Mouse (Mus musculus): Measurements from ENCODE around the gene Nhlrc2.
"Not testable (repeated sequence)": the region's sequence is repeated elsewhere in the genome, so short reads cannot be mapped to it uniquely, and the experiment has no call there.

Nhlrc2 gene

DNA sequence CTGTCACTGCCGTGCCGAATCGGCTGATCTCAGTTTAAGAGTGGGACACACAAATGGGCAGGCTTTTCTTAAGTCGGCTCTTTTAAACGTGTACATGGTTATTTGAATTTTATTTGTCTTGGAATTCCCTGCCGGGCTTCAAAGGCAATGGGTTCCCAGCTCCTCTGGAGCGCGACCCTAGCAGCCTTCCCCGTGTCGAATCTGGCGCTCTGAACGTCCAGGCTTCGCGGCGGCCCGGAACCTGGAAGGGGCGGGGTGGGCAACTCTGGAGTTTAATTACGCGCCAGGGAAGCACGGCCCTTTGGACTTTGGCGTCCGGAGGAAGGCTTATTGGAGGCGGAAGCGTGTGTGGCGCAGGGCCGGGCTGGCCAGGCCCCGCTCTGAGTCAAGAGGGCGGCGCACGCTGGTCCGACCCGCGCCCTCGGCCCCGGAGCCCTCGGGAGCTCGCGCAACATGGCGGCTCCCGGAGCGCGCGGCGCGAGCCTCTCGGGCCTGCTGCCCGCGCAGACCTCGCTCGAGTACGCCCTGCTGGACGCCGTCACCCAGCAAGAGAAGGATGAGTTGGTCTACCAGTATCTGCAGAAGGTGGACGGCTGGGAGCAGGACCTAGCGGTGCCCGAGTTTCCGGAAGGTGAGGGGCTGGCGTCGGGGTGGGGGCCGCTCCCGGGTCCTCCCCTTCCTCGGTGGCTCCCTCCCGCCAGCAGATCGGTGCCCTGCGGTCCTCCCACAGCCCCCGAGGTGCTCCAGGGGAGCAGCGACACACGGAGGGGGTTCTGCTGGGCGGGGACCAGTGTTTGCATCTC lies at the start of gene Nhlrc2:
Gene Nhlrc2 (plus strand): TSS at position 32 of the 803 bp plus-strand sequence.
- DNase-seq (ENCODE audit: low spot score): peak; percentile 92

DNA sequence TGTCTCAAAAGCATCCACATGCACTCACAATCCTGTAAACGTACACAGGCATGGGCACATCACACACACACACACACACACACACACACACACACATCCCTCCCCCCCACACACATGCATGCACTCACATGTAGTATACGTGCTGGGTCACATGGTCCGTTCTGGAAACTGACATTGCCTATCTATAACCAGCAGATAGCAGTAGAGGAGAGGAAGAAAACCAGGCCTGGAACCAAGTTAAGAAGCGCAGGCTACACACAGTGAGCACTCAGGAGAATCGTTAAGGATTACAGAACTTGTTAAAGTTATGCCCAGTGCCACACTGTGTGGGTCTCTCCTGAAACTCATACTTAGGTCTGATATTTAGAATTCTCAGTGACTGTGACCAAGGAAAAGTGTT lies 45.0 kb upstream of the Nhlrc2 start:
- not testable (repeated sequence) for DNase-seq (ENCODE audit: low spot score)

DNA sequence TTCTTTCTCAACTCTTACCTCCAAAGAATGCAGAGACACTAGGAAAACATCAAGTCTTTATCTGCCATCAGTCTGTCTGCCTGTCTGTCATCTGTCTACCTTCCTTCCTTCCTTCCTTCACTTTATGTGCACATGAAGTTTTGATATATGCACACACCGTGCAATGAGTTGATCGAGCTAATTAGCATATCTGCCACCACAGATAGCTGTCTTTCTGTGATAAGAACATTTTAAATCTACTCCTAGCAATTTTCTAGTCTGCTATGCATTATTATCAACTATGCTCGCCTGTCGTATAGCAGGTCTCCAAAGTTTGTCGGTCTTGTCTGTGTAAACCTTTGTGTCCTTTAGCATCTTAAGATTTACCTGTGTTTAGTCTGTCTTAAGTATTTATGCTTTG lies 44.5 kb upstream of the Nhlrc2 start:
- DNase-seq (ENCODE audit: low spot score): not testable (repeated sequence)

DNA sequence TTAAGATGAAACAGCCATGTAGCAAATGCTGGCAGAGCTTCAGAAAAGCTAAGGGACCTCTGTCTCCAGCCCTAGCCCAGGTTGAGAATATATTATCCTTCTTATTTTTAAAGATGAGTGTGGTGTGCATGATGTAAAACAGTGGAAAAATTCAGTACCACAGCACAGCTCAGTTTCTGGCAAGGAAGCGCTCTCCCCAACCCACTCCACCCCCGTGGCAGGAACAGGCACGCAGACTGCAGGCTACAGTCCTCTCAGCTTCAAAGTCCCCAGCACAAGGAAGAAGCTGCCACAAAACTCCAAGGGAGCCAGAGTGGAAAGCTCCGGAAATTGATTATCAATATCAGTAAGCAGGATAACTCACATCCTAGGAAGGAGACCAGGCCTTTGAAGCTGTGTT lies 36.9 kb upstream of the Nhlrc2 start:
- not testable (repeated sequence) for DNase-seq (ENCODE audit: low spot score)

DNA sequence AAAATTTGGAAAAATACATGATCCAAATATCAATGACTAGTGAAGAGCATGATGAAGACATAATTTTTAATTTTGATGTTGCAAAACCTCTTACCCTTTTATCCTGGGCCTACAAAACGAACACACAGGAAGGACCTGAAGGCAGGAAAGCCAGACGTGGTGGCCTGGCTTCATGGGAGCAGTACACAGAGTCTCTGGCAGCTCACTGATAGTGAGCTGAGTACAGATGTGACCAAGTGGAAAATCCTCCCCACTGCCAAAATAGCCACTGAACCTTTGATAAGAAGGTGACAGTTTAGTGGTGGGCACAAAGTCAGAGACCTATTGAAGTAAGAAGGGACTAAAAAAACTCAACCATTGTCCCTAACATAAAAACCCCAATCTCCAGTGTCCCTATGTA lies 34.5 kb upstream of the Nhlrc2 start:
- not testable (repeated sequence) for DNase-seq (ENCODE audit: low spot score)

DNA sequence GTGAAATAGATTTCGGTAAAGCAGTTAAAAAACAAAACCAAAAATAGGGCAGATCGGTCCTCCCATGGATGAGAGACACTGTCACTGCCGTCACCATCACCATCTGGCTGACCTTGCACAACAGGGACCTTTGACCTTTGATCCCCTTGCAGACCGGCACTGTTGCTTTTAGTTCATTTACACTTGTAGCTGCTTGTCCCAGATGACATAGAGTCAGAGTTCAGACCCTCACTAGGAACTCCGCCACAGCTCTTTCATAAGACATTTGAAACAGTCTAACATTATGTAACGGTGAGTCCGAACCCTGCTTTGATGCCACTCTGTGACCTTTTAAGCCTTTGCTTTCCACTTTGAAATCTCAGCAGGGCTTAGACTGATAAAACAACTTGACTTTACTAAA lies 28.7 kb upstream of the Nhlrc2 start:
- not testable (repeated sequence) for DNase-seq (ENCODE audit: low spot score)

DNA sequence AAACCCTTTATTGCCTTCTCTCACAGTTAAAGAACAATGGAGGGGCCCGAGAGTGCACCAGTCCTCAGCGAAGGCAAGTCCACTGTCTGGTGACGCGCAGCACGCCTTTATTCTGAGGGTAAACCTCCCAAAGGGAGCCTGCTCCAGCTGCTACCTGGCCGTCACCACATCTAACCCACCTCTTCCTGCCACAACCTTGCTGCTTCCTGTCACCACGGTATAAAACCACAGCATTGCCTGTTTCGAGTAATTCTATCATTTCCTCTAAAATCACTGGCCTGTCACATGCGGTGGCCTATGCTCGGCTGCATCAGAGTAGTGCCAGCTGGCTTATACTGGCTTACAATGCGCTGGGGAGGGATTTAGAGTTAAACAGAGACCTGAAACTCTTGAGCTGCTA lies 17.5 kb upstream of the Nhlrc2 start:
- DNase-seq (ENCODE audit: low spot score): not testable (repeated sequence)

DNA sequence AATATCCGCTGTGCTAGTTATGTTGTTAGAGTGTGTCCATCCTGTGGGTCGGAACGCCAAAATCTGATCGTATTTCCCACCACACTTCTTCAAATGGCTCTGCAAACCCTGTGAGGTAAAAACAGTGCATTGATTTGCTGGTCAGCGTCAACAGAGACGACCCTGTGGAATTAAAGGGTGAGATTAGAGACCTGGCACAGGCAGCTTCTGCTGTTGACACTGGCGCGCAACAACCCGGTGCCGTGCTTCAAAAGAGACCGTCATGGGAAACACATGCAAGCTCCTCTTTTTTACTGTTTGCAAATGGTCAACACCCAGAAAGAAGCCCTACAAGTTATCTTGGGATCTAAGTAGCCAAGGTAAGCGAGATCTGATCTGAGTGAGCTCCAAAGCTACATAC lies 16.8 kb upstream of the Nhlrc2 start:
- no peak for DNase-seq (ENCODE audit: low spot score)

DNA sequence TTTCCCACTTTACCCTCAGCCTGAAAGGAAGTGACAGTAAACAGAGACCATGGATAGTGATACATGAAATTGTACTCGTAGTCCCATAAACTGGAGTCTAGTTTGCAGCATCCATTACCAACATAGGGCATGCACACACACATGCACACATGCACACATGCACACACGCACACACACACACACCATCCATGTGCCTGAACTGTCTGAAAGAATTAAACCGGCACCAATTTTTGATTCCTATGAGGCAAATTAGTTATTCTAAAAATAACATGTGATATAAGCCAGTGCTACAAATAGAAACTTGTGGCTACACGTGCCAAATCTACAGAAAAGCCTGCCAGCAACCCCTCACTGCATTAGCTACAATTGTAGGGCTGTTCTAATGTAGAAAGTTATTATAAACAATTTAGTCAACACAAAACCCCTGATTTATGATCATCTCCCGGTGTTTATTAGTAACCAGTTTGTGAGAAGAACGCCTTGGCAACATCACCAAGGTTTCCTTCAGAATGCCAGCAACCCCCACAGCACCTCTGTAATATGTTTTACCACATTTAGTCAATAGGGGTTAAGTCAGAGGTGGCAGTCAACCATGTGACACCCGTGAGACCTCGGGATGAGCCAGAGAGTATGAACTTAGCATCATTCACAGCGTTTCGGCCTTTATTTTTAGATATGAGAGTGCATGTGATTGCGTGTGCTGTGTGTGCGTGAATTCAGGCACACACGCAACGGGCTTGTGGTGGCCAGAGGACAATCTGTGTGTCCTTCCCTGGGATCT lies 14.6 kb upstream of the Nhlrc2 start:
- DNase-seq (ENCODE audit: low spot score): no peak

DNA sequence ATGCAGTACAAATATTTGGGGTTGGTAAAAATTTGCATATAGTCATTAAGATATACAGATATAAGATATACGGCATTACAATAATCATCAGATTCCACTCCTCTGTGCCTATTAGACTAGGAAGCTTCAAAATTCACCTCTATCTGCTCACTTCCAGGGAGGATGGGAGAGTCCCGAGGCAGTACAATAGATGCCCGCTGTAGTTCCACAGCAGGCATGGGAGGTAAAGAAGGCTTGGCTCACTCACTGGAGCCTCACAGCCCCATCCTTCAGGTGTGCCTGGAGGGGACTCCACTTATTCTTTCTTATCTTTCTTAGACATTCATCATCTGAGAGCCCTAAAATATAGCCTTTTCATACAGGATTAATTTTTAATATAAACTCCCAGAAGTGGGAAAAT lies 13.7 kb upstream of the Nhlrc2 start:
- no peak for DNase-seq (ENCODE audit: low spot score)

DNA sequence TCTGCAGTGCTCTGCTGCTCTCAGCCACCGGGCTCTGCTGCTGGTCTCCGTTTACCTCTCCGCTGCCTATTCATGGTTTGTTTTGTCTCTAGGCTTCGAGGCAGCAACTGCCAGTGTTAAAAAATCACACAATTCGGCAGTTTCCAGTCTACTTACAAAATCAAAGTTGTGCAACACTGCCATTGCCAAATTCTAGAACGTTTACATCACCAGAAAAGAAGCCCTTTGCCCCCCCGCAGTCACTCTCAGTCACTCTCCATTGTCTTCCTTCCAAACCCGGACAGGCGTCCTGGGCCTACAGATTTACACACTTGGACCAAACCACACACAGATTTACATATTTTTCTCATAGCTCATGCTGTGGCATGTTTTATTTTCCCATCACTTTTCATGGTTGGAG lies 13.0 kb upstream of the Nhlrc2 start:
- DNase-seq (ENCODE audit: low spot score): no peak

DNA sequence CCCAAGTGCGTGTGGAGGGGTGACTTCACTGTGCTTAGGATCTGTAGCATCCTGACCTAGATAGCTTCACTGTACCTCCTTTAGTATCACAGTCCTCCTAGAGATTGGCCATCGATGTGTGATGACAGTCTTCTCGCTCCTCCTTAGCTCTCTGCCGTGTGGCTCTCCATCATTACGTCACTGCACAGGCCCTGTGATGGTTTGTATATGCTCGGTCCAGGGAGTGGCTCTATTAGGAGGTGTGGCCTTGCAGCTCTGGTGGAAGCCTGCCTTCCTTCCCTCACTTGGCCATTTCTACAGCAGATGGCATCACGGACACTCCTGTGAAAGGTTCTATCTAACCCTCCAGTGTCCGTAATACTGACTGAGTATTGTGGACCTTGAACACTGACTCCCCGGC lies 12.3 kb upstream of the Nhlrc2 start:
- no peak for DNase-seq (ENCODE audit: low spot score)

DNA sequence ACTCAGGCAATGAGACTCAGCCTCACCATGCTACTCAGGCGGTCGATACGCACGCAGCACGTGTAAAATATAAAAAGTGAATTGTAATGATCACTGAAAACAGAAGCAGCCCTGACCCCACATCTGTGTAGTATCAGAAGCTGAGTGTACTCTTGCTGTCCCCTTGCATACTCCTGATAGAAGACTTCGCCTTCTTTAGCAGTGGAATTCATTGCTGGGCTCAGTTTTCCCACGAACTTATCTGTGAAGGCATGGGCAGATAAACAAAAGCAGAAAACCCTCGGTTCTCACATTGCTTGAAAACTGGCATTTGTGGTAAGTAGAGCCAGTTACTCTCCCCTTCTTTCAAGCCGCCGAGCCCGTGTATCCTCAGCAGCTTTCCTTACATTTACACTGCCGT lies 4.7 kb upstream of the Nhlrc2 start:
- DNase-seq (ENCODE audit: low spot score): no peak

DNA sequence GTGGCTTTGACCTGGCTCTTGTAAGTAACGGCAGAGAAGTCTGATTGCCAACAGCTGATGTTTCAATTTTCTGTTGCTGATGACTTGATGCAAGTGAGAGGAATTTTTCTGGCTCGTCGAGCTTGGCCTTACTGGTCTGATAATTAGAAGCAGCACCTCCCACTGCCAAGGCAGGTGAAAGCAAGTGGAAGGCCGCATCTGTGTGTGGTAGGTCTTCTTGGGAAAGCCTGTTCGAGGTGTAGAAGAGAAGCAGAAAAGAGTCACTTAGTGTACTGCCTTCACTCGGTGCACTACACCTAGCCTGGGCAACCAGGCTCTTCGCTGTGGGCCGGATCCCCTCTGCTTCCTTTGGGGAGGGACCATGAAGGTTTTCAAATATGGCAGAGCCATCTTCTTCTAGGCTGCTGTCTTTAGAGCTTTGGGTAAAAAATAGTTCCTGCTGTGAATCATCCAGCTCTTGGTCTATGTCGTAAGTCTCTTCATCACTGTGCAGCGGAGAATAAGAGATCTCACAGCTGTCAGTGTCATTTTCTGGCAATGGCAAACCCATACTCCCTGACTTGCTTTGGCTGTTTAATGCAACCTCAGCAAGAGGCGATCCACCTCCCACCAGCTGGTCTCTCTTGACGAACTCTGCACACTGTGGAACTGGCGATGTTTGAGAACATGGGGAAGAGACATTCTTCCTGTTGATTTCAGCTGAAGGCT lies 3.2 kb upstream of the Nhlrc2 start:
- no peak for DNase-seq (ENCODE audit: low spot score)

DNA sequence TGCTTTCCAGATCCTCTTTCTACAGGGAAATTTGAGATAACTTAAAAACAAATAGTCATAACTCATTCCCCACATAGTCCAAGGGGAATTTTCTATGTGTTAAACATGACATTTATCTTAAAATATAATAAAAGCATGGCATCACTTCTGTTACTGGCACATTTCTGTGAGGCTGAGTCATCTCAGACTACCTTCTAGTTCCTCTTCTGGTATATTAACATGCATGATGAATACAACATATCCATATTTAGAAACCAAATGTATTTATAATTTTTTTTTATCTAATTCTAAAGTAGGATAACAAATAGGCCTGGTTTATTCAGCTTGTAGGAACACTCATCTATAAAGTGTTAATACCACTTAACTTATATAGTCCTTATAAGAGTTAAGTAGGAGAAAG lies 2.0 kb upstream of the Nhlrc2 start:
- DNase-seq (ENCODE audit: low spot score): no peak

DNA sequence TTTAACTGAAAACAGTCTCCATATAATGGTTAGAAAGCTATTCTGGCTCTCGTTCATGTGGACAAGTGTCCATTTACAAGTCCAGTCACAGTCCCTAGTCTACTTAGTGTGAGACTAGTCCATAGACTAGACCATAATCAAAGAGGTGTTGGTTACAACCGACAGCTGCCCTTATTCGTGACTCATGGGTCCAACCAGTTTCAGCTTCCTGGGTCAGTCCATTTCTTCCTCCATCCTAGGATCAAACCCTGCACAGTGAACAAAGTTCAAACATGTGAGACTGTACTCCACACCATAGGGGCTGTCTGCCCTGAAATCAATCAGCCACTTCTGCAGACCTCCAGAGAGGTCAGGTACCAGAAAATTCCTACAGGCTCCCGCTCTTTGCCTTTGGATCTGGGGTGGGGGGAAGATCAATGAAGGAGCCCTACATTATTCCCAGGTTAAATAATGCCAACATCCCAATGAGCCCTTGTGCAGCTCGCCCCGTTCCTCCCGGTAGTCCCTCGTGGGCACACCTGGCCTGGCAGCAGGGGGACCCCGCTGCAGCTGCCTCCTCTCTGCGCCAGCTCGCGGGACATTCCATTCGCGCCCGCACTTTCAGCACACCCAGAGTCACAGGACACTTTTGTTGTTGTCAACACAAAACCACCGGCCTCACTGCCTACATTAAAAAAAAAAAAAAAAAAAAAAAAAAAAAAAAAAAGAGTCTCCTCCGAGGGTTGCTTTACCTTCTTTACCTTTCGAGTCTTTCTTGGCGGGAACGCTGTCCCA lies 418 bp upstream of the Nhlrc2 start, which contains the start of gene Dclre1a:
Gene Dclre1a (minus strand): TSS at position 767 of the 774 bp plus-strand sequence.
- peak; percentile 78 for DNase-seq (ENCODE audit: low spot score)

DNA sequence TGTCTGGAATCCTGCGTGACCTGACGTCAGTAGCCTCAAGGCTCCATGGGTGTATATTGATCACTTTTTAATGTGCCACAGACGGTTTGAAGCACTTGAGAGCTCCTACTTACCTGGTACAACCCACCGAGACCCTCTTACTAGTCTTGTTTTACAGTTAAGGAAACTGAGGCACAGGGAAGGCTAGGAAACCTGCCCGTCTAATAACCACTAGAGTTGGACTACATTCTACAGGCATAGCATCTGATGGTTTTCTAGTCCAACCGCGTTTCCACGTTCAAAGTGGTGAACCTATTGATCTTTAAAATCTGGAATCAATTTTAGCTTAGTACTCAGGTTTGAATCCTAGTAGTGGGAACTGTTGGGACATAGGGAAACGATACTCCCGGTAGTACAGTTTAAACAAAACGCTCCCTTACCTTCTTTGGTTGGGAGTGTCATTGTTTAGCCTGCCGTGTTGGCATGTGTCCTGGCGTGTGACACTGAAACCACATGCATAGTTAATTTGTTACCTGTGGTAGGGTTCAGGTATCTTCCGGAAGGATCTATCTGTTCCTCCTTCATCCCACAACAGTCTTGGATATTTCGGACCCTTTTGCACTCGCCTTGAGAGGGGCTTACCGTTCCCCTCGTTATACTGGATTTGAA lies 1.1 kb downstream of the Nhlrc2 start:
- DNase-seq (ENCODE audit: low spot score): peak; percentile 52

DNA sequence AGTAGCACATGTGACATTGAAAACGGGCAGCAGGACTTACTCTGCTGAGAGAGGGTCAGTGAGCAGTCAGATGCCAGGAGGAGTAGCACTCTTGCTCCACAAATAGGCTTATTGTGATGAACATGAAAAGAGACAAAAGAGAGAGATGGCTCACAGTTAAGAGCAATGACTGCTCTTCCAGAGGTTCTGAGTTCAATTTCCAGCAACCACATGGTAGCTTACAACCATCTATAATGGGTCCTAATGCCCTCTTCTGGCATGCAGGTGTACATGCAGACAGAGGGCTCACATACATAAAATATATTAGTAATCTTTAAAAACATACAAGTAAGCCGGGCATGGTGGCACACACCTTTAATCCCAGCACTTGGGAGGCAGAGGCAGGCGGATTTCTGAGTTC lies 5.1 kb downstream of the Nhlrc2 start:
- DNase-seq (ENCODE audit: low spot score): no peak

DNA sequence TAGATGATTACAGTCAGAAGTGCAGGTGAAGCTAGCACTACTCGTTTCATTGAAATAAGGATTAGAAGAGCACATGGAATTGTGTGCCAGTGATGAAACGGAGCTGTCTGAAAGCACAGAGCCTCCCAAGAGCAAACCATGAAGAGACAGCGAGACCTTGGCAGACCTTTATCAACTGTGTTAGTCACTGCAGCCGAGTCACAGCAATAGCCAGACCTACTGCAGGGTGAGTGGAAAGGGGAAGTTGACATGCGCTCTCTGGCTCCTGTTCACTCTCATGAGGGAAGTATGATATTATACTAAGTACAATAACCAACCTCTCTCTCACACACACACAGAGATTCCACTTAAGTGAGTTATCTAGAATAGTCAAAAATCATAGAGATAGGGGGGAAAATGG lies 7.9 kb downstream of the Nhlrc2 start:
- DNase-seq (ENCODE audit: low spot score): no peak

DNA sequence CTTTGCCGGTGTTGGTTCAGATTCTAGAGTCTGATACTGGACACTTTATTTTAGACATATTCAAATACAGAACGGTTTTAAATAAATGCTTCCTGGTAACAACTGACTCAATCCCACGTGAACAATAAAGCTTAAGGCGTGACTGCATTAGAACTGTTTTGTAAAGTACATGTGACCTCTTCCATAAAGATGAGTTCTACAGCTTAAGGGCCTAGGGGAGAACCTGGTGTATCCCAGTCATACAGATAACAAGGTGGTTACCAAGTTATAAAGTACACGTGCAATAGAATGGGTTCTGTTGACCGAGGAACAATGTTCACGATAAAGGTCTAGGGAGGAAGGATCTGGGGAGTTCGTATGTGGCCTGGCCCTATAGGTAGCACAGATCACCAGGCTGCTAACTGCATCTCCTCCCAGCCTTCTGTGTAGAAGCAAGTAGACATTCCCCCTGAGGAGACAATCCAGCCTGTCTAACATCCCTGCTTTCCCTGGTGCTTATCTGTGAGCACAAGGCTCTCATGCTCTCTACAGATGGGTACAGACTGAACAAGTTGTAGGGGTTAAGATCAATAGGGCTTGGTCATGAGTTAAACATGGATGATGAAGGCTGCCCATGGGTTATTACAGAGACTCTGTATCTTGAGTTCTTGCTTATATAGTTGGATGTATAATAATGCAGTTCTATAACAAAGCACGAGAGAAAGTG lies 14.5 kb downstream of the Nhlrc2 start:
- DNase-seq (ENCODE audit: low spot score): no peak

DNA sequence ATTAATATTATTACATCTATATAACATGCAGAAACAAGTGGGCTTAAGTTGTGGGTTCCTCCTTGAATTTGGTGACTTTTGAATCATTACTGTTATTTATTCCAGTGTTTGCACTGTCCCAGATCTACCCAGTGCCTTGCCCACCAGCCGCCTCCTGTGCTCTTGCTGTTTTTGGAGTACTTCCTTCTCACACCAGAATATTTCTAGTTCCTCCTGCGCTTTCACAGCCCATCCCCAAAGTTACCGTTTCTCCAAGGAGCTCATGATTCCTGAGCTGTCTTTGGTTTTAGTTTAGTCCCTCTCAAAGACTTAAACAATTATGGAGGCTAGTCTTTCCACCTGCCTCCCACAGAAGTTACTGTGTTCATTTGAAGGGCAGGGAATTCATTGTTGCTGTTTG lies 15.4 kb downstream of the Nhlrc2 start:
- no peak for DNase-seq (ENCODE audit: low spot score)
